Mouse (Mus musculus) heart, postnatal 4 days (tissue): ENCODE data around the gene Emc8. TPM values are rescaled to one million over a fixed set of nuclear protein-coding genes. Genes with fewer than 3 reads are reported as not detected.

Experiments used
- DNase-seq: peaks from one replicate; pipeline ENCODE4 v3.0.0; 2021
- total RNA-seq, 2 experiments: library from RNA; stranded (reverse); gene quantifications; 2 replicates each; pipeline ENCODE4 v1.2.3; 2021

Gene Emc8
- total RNA-seq, 2 experiments from 2014 or later = 78.7 to 82.4 TPM

GRCm38 (mm10) chr8:120634329-120634839 is 34.0 kb downstream of the Emc8 start:
- DNase-seq = peak; percentile 73

- DNase-seq = peak; percentile 32
Observed at GRCm38 (mm10) chr8:120633665-120634271, 34.6 kb downstream of the Emc8 start.

- DNase-seq = no peak
Observed at GRCm38 (mm10) chr8:120632969-120633664, 35.3 kb downstream of the Emc8 start.

- peak; percentile 28 for DNase-seq
Observed at GRCm38 (mm10) chr8:120631441-120632375, 36.7 kb downstream of the Emc8 start.

- DNase-seq = no peak
Observed at GRCm38 (mm10) chr8:120630848-120631247, 37.5 kb downstream of the Emc8 start.

GRCm38 (mm10) chr8:120630031-120630430 is 38.3 kb downstream of the Emc8 start:
- no peak for DNase-seq

GRCm38 (mm10) chr8:120627298-120627697 is 41.1 kb downstream of the Emc8 start:
- DNase-seq = no peak

- no peak for DNase-seq
Observed at GRCm38 (mm10) chr8:120626461-120626860, 41.9 kb downstream of the Emc8 start.

- no peak for DNase-seq
Observed at GRCm38 (mm10) chr8:120623608-120624007, 44.8 kb downstream of the Emc8 start.

GRCm38 (mm10) chr8:120622161-120622560 is 46.2 kb downstream of the Emc8 start:
- DNase-seq = no peak

- no peak for DNase-seq
Observed at GRCm38 (mm10) chr8:120620441-120620840, 47.9 kb downstream of the Emc8 start.

GRCm38 (mm10) chr8:120619235-120620180 is 48.9 kb downstream of the Emc8 start:
- peak; percentile 32 for DNase-seq

- DNase-seq = peak; percentile 85
Observed at GRCm38 (mm10) chr8:120618110-120618509, 50.3 kb downstream of the Emc8 start.

- no peak for DNase-seq
Observed at GRCm38 (mm10) chr8:120616663-120617626, 51.4 kb downstream of the Emc8 start.

- no peak for DNase-seq
Observed at GRCm38 (mm10) chr8:120614491-120614890, 53.9 kb downstream of the Emc8 start.

- DNase-seq = no peak
Observed at GRCm38 (mm10) chr8:120610824-120611223, 57.5 kb downstream of the Emc8 start.

GRCm38 (mm10) chr8:120607885-120608284 is 60.5 kb downstream of the Emc8 start:
- peak; percentile 86 for DNase-seq

GRCm38 (mm10) chr8:120607460-120607859 is 60.9 kb downstream of the Emc8 start:
- no peak for DNase-seq
